Mouse (Mus musculus) E14TG2a.4 (cell line): ENCODE data around the gene Gna15.

Experiments
- CTCF ChIP-seq: conservative IDR thresholded peaks from 2 replicates; pipeline ENCODE4 v1.5.1; 2014; ENCODE audit warnings: low read length
- NANOG ChIP-seq: IDR thresholded peaks from 2 replicates; pipeline ENCODE4 v1.6.1; 2014; ENCODE audit warnings: borderline replicate concordance, low read length, mixed read lengths
- POU5F1 ChIP-seq: IDR thresholded peaks from 2 replicates; pipeline ENCODE4 v1.6.1; 2014; ENCODE audit warnings: low read length, borderline replicate concordance

- TF ChIP-seq CTCF, result no peak
- no peak for TF ChIP-seq NANOG
- TF ChIP-seq POU5F1, result no peak
These were observed 64.6 kb downstream of the Gna15 start for GRCm38 (mm10) chr10:81459399-81459798.
